Comparison of ENCODE assay signal across 8 mouse cellular contexts in genomic region chr8:84202466-84202865, GRCm38 (mm10). TPM values are rescaled to one million over a fixed set of nuclear protein-coding genes. Genes with fewer than 3 reads are reported as not detected.
DNase-seq lines count a peak whose midpoint lies in the region; ATAC-seq and TF ChIP-seq lines count a peak whose summit lies in the region.

No protein-coding gene starts in this region.

- TF ChIP-seq CTCF in lung, adult 2 months (IDR thresholded peaks at IDR 0.05; ENCODE audit: insufficient read depth, low read length), result no peak

- no peaks in the 10 kb centered on the region for H3K27me3 ChIP-seq in stomach, embryonic 15.5 days (replicated peaks)

- WGBS in lung, adult 2 months, result 17% methylated on average over 9 of the region's 9 CpGs
- 68% methylated on average over 9 of the region's 9 CpGs for WGBS in stomach, embryonic 15.5 days

- peaks cover 16% of the 10 kb centered on the region for H3K36me3 ChIP-seq in stomach, embryonic 15.5 days

- H3K4me3 ChIP-seq in lung, adult 2 months (replicated peaks; ENCODE audit: extremely low read depth, low read depth, low read length), result peak overlapping the region; percentile 87
- peak overlapping the region; percentile 76 for H3K4me3 ChIP-seq in stomach, embryonic 15.5 days (replicated peaks)

- no peak for ATAC-seq in stomach, embryonic 15.5 days (ENCODE audit: insufficient read depth, low FRiP score, low read depth)

- TF ChIP-seq POLR2A in lung, adult 2 months (IDR thresholded peaks at IDR 0.05; ENCODE audit: borderline replicate concordance, extremely low read depth, low read depth, low read length), result peak; percentile 68

- H3K9me3 ChIP-seq in stomach, embryonic 15.5 days, result no peaks in the 10 kb centered on the region

- H3K4me2 ChIP-seq in stomach, embryonic 15.5 days, result peak overlapping the region; percentile 91

- H3K9ac ChIP-seq in stomach, embryonic 15.5 days, result no peak overlapping the region

- peak; percentile 87 to 94 for DNase-seq in adrenal gland, adult (ENCODE audit: inconsistent age in 2 of 2, low spot score in 1 of 2)
- DNase-seq in adrenal gland, postnatal 4 days (ENCODE audit: low spot score in 2 of 2), result no peak
- peak; percentile 76 to 77 for DNase-seq in adrenal gland, adult 18-20 months (ENCODE audit: low spot score in 2 of 2)
- DNase-seq in gastrocnemius, postnatal 25 days, result peak; percentile 68
- peak; percentile 71 for DNase-seq in kidney, adult 11 months
- DNase-seq in lung, adult 2 months, result peak; percentile 71
- DNase-seq in layer of hippocampus, adult 9-11 months, result no peak

- peaks cover 22% of the 10 kb centered on the region for H3K4me1 ChIP-seq in lung, adult 2 months (ENCODE audit: control insufficient read depth, insufficient read depth, low read length)
- peaks cover 53% of the 10 kb centered on the region for H3K4me1 ChIP-seq in stomach, embryonic 15.5 days

- peak overlapping the region; percentile 97 for H3K27ac ChIP-seq in stomach, embryonic 15.5 days

RNA-seq across cellular contexts. Expression of gene Nanos3, which starts 17.4 kb away (rescaled TPM):
- total RNA-seq in adrenal gland, postnatal 4 days (2021), result 1 to 10 TPM; 3.1 to 4.3 TPM
- total RNA-seq in adrenal gland, adult 18-20 months (2021), result under 1 TPM in 1 of 2 experiments, not detected in 1; 0.61 TPM
- not detected for total RNA-seq in gastrocnemius, postnatal 25 days (2021)
- polyA plus RNA-seq in lung, adult 2 months (2012; rRNA removed), result 0.18 and 0.54 TPM in 2 replicates
- 1.7 and 2.3 TPM in 2 replicates for polyA plus RNA-seq in stomach, embryonic 15.5 days (2015; fragmentation: Nextera tagmentation; extraction: Ambion mirVana)

RNA-seq across cellular contexts. Expression of gene Zswim4, which starts 34.4 kb away (rescaled TPM):
- 10 to 100 TPM; 35.8 to 37.6 TPM for total RNA-seq in adrenal gland, postnatal 4 days (2021)
- total RNA-seq in adrenal gland, adult 18-20 months (2021), result 10 to 100 TPM; 36.4 to 56.0 TPM
- total RNA-seq in gastrocnemius, postnatal 25 days (2021), result 1 to 10 TPM; 6.2 to 6.3 TPM
- polyA plus RNA-seq in lung, adult 2 months (2012; rRNA removed), result 21.2 and 24.0 TPM in 2 replicates
- 8.9 and 9.7 TPM in 2 replicates for polyA plus RNA-seq in stomach, embryonic 15.5 days (2015; fragmentation: Nextera tagmentation; extraction: Ambion mirVana)

RNA-seq across cellular contexts. Expression of gene D8Ertd738e, which starts 47.1 kb away (rescaled TPM):
- 100 to 1,000 TPM; 184 to 189 TPM for total RNA-seq in adrenal gland, postnatal 4 days (2021)
- 100 to 1,000 TPM; 292 to 304 TPM for total RNA-seq in adrenal gland, adult 18-20 months (2021)
- total RNA-seq in gastrocnemius, postnatal 25 days (2021), result 100 to 1,000 TPM; 174 to 185 TPM
- polyA plus RNA-seq in lung, adult 2 months (2012; rRNA removed), result 116 and 149 TPM in 2 replicates
- polyA plus RNA-seq in stomach, embryonic 15.5 days (2015; fragmentation: Nextera tagmentation; extraction: Ambion mirVana), result 311 and 318 TPM in 2 replicates

RNA-seq across cellular contexts. Expression of gene 4930432K21Rik, which starts 54.6 kb away (rescaled TPM):
- 1 to 10 TPM; 1.2 TPM for total RNA-seq in adrenal gland, postnatal 4 days (2021)
- under 1 TPM in 1 of 2 experiments, not detected in 1; 0.38 TPM for total RNA-seq in adrenal gland, adult 18-20 months (2021)
- total RNA-seq in gastrocnemius, postnatal 25 days (2021), result not detected
- 1.0 and 1.1 TPM in 2 replicates for polyA plus RNA-seq in lung, adult 2 months (2012; rRNA removed)
- 0.91 and 1.2 TPM in 2 replicates for polyA plus RNA-seq in stomach, embryonic 15.5 days (2015; fragmentation: Nextera tagmentation; extraction: Ambion mirVana)

RNA-seq across cellular contexts. Expression of gene Mri1, which starts 54.7 kb away (rescaled TPM):
- 10 to 100 TPM; 41.0 to 45.0 TPM for total RNA-seq in adrenal gland, postnatal 4 days (2021)
- 10 to 100 TPM; 26.2 to 33.4 TPM for total RNA-seq in adrenal gland, adult 18-20 months (2021)
- 10 to 100 TPM; 10.1 to 16.5 TPM for total RNA-seq in gastrocnemius, postnatal 25 days (2021)
- polyA plus RNA-seq in lung, adult 2 months (2012; rRNA removed), result 66.2 and 78.8 TPM in 2 replicates
- 68.9 and 73.2 TPM in 2 replicates for polyA plus RNA-seq in stomach, embryonic 15.5 days (2015; fragmentation: Nextera tagmentation; extraction: Ambion mirVana)

Comparison
In these comparisons a context has a peak if more than half of its experiments do, and no peak if none do; other contexts are left out.
1. DNase-seq: peak in adrenal gland, adult (2 of 2), adrenal gland, adult 18-20 months (2 of 2), gastrocnemius, postnatal 25 days (single experiment), kidney, adult 11 months (single experiment) and lung, adult 2 months (single experiment); none in adrenal gland, postnatal 4 days (0 of 2) and layer of hippocampus, adult 9-11 months (single experiment).
2. RNA of gene Zswim4, which starts 34.4 kb away (total RNA-seq): 36.4 to 56.0 TPM in adrenal gland, adult 18-20 months and 35.8 to 37.6 TPM in adrenal gland, postnatal 4 days; 6.2 to 6.3 TPM in gastrocnemius, postnatal 25 days; every median in the first group is over 4 times any median in the second.